Mouse (Mus musculus) right cerebral cortex, postnatal 14 days (tissue): ENCODE measurements around the gene Atf1.
A peak's percentile ranks its signal among the peaks of the same experiment; 100 is the strongest.

Experiments used
- DNase-seq: peaks from one replicate; pipeline ENCODE4 v3.0.0; 2022

The Atf1 gene

GRCm38 (mm10) chr15:100227663-100228534 is at the start of gene Atf1:
Atf1 (plus strand) TSS chr15:100227819.
- DNase-seq, result peak; percentile 94

GRCm38 (mm10) chr15:100178487-100178886 is 49.1 kb upstream of the Atf1 start:
- no peak for DNase-seq

GRCm38 (mm10) chr15:100179685-100180084 is 47.9 kb upstream of the Atf1 start:
- no peak for DNase-seq

- no peak for DNase-seq
These were observed 47.4 kb upstream of the Atf1 start for GRCm38 (mm10) chr15:100180221-100180620.

- no peak for DNase-seq
These were observed 45.8 kb upstream of the Atf1 start for GRCm38 (mm10) chr15:100181841-100182240.

- no peak for DNase-seq
These were observed 44.9 kb upstream of the Atf1 start for GRCm38 (mm10) chr15:100182526-100183280.

- DNase-seq, result no peak
These were observed 44.1 kb upstream of the Atf1 start for GRCm38 (mm10) chr15:100183510-100183909.

GRCm38 (mm10) chr15:100184821-100185496 is 42.7 kb upstream of the Atf1 start:
- DNase-seq, result no peak

- DNase-seq, result no peak
These were observed 41.4 kb upstream of the Atf1 start for GRCm38 (mm10) chr15:100186234-100186633.

- no peak for DNase-seq
These were observed 40.5 kb upstream of the Atf1 start for GRCm38 (mm10) chr15:100186882-100187672.

GRCm38 (mm10) chr15:100188542-100188941 is 39.1 kb upstream of the Atf1 start:
- DNase-seq, result no peak

- DNase-seq, result no peak
These were observed 38.6 kb upstream of the Atf1 start for GRCm38 (mm10) chr15:100188962-100189404.

- no peak for DNase-seq
These were observed 37.5 kb upstream of the Atf1 start for GRCm38 (mm10) chr15:100190083-100190482.

GRCm38 (mm10) chr15:100198983-100199745 is 28.5 kb upstream of the Atf1 start:
- no peak for DNase-seq

- DNase-seq, result no peak
These were observed 27.8 kb upstream of the Atf1 start for GRCm38 (mm10) chr15:100199790-100200189.

GRCm38 (mm10) chr15:100201806-100202205 is 25.8 kb upstream of the Atf1 start:
- no peak for DNase-seq

GRCm38 (mm10) chr15:100202431-100203015 is 25.1 kb upstream of the Atf1 start:
- DNase-seq, result no peak

- no peak for DNase-seq
These were observed 23.0 kb upstream of the Atf1 start for GRCm38 (mm10) chr15:100204574-100204973.

- no peak for DNase-seq
These were observed 17.6 kb upstream of the Atf1 start for GRCm38 (mm10) chr15:100210013-100210412.

GRCm38 (mm10) chr15:100213339-100213738 is 14.3 kb upstream of the Atf1 start:
- no peak for DNase-seq

- DNase-seq, result no peak
These were observed 12.5 kb upstream of the Atf1 start for GRCm38 (mm10) chr15:100215092-100215491.
